Mouse (Mus musculus) natural killer cell, adult 2 months (primary cell): ENCODE data around the gene Taco1.
A peak's percentile ranks its signal among the peaks of the same experiment; 100 is the strongest.
"Not testable (repeated sequence)": the region's sequence is repeated elsewhere in the genome, so short reads cannot be mapped to it uniquely, and the experiment has no call there.

Experiments used
- DNase-seq, 2 experiments: peaks; one replicate each; pipeline ENCODE4 v3.0.0; 2022; ENCODE audit warnings: low spot score in 2 of 2

The Taco1 gene

GRCm38 (mm10) chr11:106061311-106061710 lies 4.5 kb upstream of the Taco1 start:
- DNase-seq = no peak

GRCm38 (mm10) chr11:106063756-106064155 lies 2.1 kb upstream of the Taco1 start:
- DNase-seq = no peak

- DNase-seq = no peak
Measured at GRCm38 (mm10) chr11:106065073-106065922, 563 bp upstream of the Taco1 start.

- DNase-seq = not testable (repeated sequence)
Measured at GRCm38 (mm10) chr11:106066616-106067015, 755 bp downstream of the Taco1 start.

GRCm38 (mm10) chr11:106073774-106074173 lies 7.9 kb downstream of the Taco1 start:
- DNase-seq = no peak

- DNase-seq = peak; percentile 72 to 79
Measured at GRCm38 (mm10) chr11:106076321-106076720, 10.5 kb downstream of the Taco1 start.

- peak; percentile 99 for DNase-seq
Measured at GRCm38 (mm10) chr11:106083708-106084701, 18.1 kb downstream of the Taco1 start, which contains the start of gene Map3k3. TSS of gene Map3k3 (plus strand) at chr11:106084613.

- DNase-seq = peak; percentile 63 to 69
Measured at GRCm38 (mm10) chr11:106084911-106085561, 19.2 kb downstream of the Taco1 start.

- DNase-seq = peak in 1 of 2 experiments; percentile 5
Measured at GRCm38 (mm10) chr11:106098223-106098622, 32.4 kb downstream of the Taco1 start.

- no peak for DNase-seq
Measured at GRCm38 (mm10) chr11:106102866-106103265, 37.0 kb downstream of the Taco1 start.

GRCm38 (mm10) chr11:106106047-106106587 lies 40.3 kb downstream of the Taco1 start:
- peak in 1 of 2 experiments; percentile 49 for DNase-seq

GRCm38 (mm10) chr11:106111688-106112087 lies 45.8 kb downstream of the Taco1 start:
- DNase-seq = no peak

- no peak for DNase-seq
Measured at GRCm38 (mm10) chr11:106122221-106122620, 56.4 kb downstream of the Taco1 start.

- peak; percentile 19 to 34 for DNase-seq
Measured at GRCm38 (mm10) chr11:106122736-106123135, 56.9 kb downstream of the Taco1 start.
